Mouse (Mus musculus) intestine, postnatal 0 days (tissue): ENCODE data around the gene Slc16a10. TPM values are rescaled to one million over a fixed set of nuclear protein-coding genes. Genes with fewer than 3 reads are reported as not detected.

Source experiments
- ATAC-seq: fragments of 200-750 bp; cut with Nextera tagmentation; 2 replicates; pipeline ENCODE4 v1.8.0; 2017; ENCODE audit warnings: mild to moderate bottlenecking, moderate TSS enrichment, moderate library complexity
- H3K27ac ChIP-seq: fragments of 300-500 bp; sonication (generic); 2 replicates; pipeline ENCODE4 v1.5.1; 2014; ENCODE audit warnings: mild to moderate bottlenecking, low read depth, low read length, moderate library complexity
- H3K27me3 ChIP-seq: fragments of 300-500 bp; sonication (generic); replicated peaks from 2 replicates; pipeline ENCODE4 v1.6.1; 2014; ENCODE audit warnings: low read length, mixed read lengths; ENCODE audit not compliant: control insufficient read depth, insufficient read depth
- H3K36me3 ChIP-seq: fragments of 300-500 bp; sonication (generic); 2 replicates; pipeline ENCODE4 v1.6.1; 2014; ENCODE audit warnings: mild to moderate bottlenecking, moderate library complexity; ENCODE audit not compliant: control insufficient read depth, insufficient read depth
- H3K4me1 ChIP-seq: fragments of 300-500 bp; sonication (generic); replicated peaks from 2 replicates; pipeline ENCODE4 v1.6.1; 2014; ENCODE audit warnings: antibody characterized with exemption, low read length, mixed read lengths; ENCODE audit not compliant: control insufficient read depth, insufficient read depth
- H3K4me2 ChIP-seq: fragments of 300-500 bp; sonication (generic); replicated peaks from 2 replicates; pipeline ENCODE4 v1.6.1; 2014; ENCODE audit warnings: low read depth, mild to moderate bottlenecking, moderate library complexity
- H3K4me3 ChIP-seq: fragments of 300-500 bp; sonication (generic); 2 replicates; pipeline ENCODE4 v1.5.1; 2014; ENCODE audit warnings: low read depth, low read length
- H3K9ac ChIP-seq: fragments of 300-500 bp; sonication (generic); 2 replicates; pipeline ENCODE4 v1.6.1; 2014; ENCODE audit warnings: mild to moderate bottlenecking, low read depth, low read length
- H3K9me3 ChIP-seq: fragments of 300-500 bp; sonication (generic); 2 replicates; pipeline ENCODE4 v1.6.1; 2016; ENCODE audit warnings: mixed run types; ENCODE audit not compliant: control insufficient read depth
- CTCF ChIP-seq: sonication (generic); IDR thresholded peaks from 2 replicates; pipeline ENCODE4 v1.5.1; 2016; ENCODE audit warnings: low read depth, mild to moderate bottlenecking, control low read depth, antibody characterized with exemption, moderate library complexity
- WGBS: fragments of 180-500 bp; shearing (Covaris S2); extraction: QIAGEN DNeasy Blood & Tissue Kit; methylation state at CpG from one replicate; pipeline ENCODE4 v1.1.7; 2014; 5-methylcytosine and 5-hydroxymethylcytosine counted together
- polyA plus RNA-seq: library from polyadenylated mRNA; unstranded; fragments of >200 nt; fragmentation: Nextera tagmentation; extraction: Ambion mirVana; gene quantifications from 2 replicates; pipeline ENCODE4 v1.2.1, GENCODE M21; 2015

Slc16a10 gene
- polyA plus RNA-seq, 1 experiment from 2014 or later: 57.5 TPM

DNA sequence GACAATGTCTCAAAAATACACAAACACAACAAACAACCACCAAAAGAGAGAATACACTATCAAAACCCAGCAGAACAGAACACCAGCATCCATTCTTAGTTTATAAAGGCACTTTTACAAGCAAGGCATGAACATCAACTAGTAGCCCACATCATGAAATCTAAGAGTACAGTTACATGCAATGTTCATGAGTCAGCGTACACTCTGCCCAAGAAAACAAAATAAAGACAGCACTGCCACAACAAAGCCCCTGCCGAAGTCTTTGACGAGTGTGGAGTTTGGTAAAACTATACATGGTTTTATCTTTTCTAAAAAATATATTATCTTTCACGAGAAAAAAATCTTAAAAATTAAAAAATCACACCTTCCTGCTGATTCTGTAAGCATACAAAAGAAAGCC lies 58.5 kb downstream of the Slc16a10 start:
- no peak overlapping the region for H3K4me3 ChIP-seq
- H3K9me3 ChIP-seq: no peaks in the 10 kb centered on the region
- no peaks in the 10 kb centered on the region for H3K27me3 ChIP-seq
- H3K4me2 ChIP-seq: no peak overlapping the region
- no peaks in the 10 kb centered on the region for H3K36me3 ChIP-seq
- TF ChIP-seq CTCF: no peak
- no peak overlapping the region for H3K27ac ChIP-seq
- H3K4me1 ChIP-seq: no peaks in the 10 kb centered on the region
- ATAC-seq: no peak
- H3K9ac ChIP-seq: no peak overlapping the region
- 79% methylated on average over 4 of the region's 4 CpGs for WGBS

- Histone ChIP-seq H3K4me3 (no peak overlapping the region), H3K4me2 (no peak overlapping the region), H3K36me3 (no peaks in the 10 kb centered on the region), H3K27ac (no peak overlapping the region), H3K9ac (no peak overlapping the region), H3K9me3 (no peaks in the 10 kb centered on the region), H3K4me1 (no peaks in the 10 kb centered on the region), H3K27me3 (no peaks in the 10 kb centered on the region)
- 81% methylated on average over 7 of the region's 7 CpGs for WGBS
- ATAC-seq: no peak
- no peak for TF ChIP-seq CTCF
These were observed 59.4 kb downstream of the Slc16a10 start for GRCm38 (mm10) chr10:40082668-40083067.

GRCm38 (mm10) chr10:40080533-40080932 lies 61.5 kb downstream of the Slc16a10 start:
- no peak overlapping the region for H3K27ac ChIP-seq

DNA sequence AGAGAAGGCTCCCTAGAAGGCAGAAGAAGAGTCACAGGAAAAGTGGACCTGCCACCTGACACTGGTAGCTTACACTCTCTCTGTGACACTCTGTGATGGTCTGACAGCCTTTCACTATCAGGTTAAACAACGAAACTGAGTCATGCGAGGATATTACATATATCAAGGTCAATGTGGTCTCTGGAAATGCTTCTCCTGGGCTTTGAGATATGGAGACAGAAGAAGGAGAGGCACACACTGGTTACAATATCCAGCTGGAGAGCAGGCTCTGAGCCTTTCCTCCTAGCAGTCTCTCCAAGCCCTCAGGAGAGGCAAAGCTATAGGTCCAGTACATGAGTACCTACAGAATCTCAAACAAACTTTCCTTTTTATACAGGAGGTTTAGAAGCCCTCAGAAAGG lies 62.8 kb downstream of the Slc16a10 start:
- H3K4me3 ChIP-seq: no peak overlapping the region
- no peaks in the 10 kb centered on the region for H3K9me3 ChIP-seq
- WGBS: 46% methylated on average over 2 of the region's 2 CpGs
- no peak overlapping the region for H3K4me2 ChIP-seq
- H3K27ac ChIP-seq: 0 out of 2 replicates have a peak overlapping the region, but pooled peaks have one; percentile 15
- no peak for ATAC-seq
- no peak for TF ChIP-seq CTCF
- H3K4me1 ChIP-seq: 0 out of 2 replicates have a peak, but pooled peaks cover 4% of the 10 kb centered on the region
- H3K27me3 ChIP-seq: no peaks in the 10 kb centered on the region
- H3K9ac ChIP-seq: no peak overlapping the region
- H3K36me3 ChIP-seq: no peaks in the 10 kb centered on the region

More at GRCm38 (mm10) chr10:40080533-40080932, 61.5 kb downstream of the Slc16a10 start:
- H3K9me3 ChIP-seq: no peaks in the 10 kb centered on the region
- no peak overlapping the region for H3K9ac ChIP-seq
- H3K4me1 ChIP-seq: 0 out of 2 replicates have a peak, but pooled peaks cover 4% of the 10 kb centered on the region
- no peak overlapping the region for H3K4me3 ChIP-seq
- no peak overlapping the region for H3K4me2 ChIP-seq
- 56% methylated on average over 10 of the region's 10 CpGs for WGBS
- no peaks in the 10 kb centered on the region for H3K27me3 ChIP-seq
- no peaks in the 10 kb centered on the region for H3K36me3 ChIP-seq
- no peak for TF ChIP-seq CTCF
- ATAC-seq: no peak

- no peaks in the 10 kb centered on the region for H3K9me3 ChIP-seq
- H3K4me3 ChIP-seq: no peak overlapping the region
- 49% methylated on average over 6 of the region's 6 CpGs for WGBS
- ATAC-seq: peak; percentile 87
- no peaks in the 10 kb centered on the region for H3K36me3 ChIP-seq
- H3K4me2 ChIP-seq: no peak overlapping the region
- no peaks in the 10 kb centered on the region for H3K27me3 ChIP-seq
- H3K27ac ChIP-seq: no peak overlapping the region; the same call in 1 of the 2 replicates
- H3K4me1 ChIP-seq: 0 out of 2 replicates have a peak, but pooled peaks cover 4% of the 10 kb centered on the region
- no peak overlapping the region for H3K9ac ChIP-seq
- TF ChIP-seq CTCF: no peak
These were observed 64.1 kb downstream of the Slc16a10 start for GRCm38 (mm10) chr10:40077960-40078353.

DNA sequence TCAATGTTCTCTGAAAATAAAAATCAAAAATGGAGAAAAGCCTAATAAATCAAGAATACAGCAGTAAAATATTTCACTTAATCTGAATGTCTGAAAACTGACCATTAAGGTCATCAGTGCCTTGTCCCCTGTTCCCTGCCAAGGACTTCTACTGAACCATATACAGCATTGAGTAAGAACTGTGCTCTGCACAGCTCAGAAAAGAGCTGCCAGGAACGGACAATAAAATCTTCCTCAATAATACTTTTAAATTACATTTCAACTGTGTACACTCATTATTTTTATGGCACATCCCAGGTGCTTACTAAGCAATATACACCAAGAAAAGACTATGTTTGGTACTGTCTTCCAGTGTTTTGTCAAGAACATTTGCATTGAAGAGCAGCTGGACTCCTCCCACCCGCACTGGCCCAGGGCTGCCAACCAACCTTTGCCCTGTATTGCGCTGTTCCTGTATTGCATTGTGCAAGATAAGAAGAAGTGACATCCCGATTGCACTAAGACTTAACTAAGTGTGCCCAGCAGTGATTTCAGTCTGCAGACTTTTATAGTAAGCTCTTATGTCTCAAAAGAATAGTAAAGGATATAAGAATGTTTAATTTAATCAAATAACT lies 64.6 kb downstream of the Slc16a10 start:
- no peak overlapping the region for H3K4me2 ChIP-seq
- WGBS: 35% methylated on average over 4 of the region's 4 CpGs
- no peak for TF ChIP-seq CTCF
- no peaks in the 10 kb centered on the region for H3K36me3 ChIP-seq
- peak; percentile 95 for ATAC-seq
- H3K9ac ChIP-seq: no peak overlapping the region
- H3K27ac ChIP-seq: peak overlapping the region; percentile 35; the same call in 1 of the 2 replicates
- H3K4me1 ChIP-seq: 0 out of 2 replicates have a peak, but pooled peaks cover 4% of the 10 kb centered on the region
- H3K9me3 ChIP-seq: no peaks in the 10 kb centered on the region
- no peaks in the 10 kb centered on the region for H3K27me3 ChIP-seq
- H3K4me3 ChIP-seq: no peak overlapping the region
